Mouse (Mus musculus): ENCODE results near the gene Mosmo. TPM values are rescaled to one million over a fixed set of nuclear protein-coding genes. Genes with fewer than 3 reads are reported as not detected.
A peak's percentile ranks its signal among the peaks of the same experiment; 100 is the strongest.

The Mosmo gene
- total RNA-seq, 2 experiments from 2014 or later, result 46.2 to 50.0 TPM

DNA sequence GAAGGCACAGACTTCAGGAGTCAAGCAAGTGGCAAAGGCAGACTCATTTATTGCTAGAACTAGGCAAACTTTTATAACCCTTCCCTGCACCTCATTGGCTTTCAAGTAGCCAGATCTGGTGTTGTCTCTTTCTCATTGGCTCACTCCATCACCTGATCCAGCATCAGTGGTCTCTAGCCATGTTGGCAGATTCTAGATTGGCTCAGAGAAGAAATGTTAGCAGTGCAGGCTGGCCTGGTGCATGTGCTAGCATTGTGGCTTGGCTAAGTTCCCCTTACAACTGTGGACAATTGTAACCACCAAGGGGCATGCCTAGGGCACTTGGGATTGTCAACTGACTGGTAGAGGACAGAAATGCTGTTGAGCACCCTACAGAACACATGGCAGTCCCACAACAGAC lies 73.9 kb downstream of the Mosmo start:
- intact Hi-C loops (cut with DNase I), result loop anchor here (2.0 kb wide), 1 partner anchor 75 kb away; the partner anchor contains the start of gene Mosmo
- DNase-seq, result no peak

DNA sequence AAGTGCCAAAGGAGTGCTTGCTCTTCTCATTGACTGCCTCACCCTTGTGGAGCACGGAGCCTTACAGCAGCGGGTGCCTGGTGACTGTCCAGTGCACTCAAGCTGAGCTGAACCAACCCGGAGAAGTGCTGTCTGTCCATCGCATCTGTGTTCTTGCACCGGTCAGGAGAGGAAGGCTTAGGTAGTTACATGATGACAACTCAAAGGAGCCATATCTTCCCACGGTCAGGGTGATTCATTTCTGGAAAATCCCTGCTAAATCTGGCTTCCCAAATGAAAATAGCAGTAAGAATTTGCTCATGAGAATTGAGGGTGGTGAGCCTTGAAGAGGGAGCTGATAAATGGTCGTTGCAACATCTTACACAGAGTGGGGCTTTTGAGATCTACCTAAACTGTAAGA lies 74.5 kb downstream of the Mosmo start:
- no peak for DNase-seq
- intact Hi-C loops (cut with DNase I), result loop anchor here (2.0 kb wide), 1 partner anchor 75 kb away; the partner anchor contains the start of gene Mosmo

DNA sequence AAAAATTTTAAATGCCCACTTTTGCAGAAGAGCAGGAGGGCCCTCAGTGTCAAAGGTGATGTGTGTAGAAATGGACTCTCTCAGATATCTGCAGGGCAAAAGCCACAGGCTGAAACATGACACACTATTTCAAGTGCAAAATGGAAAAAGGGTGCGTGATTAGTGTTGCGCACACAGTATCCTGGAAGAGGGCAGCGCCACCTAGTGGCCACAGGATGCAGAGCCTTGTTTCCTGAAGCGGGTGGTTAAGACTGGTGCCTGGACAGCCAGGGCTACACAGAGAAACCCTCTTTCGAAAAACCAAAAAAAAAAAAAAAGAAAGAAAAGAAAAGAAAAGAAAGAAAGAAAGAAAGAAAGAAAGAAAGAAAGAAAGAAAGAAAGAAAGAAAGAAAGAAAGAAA lies 77.3 kb downstream of the Mosmo start:
- intact Hi-C loops (cut with DNase I), result loop anchor here (1.0 to 5.0 kb wide), 2 partner anchors 68 to 84 kb away; partner anchors contain the start of gene Pdzd9
- peak; percentile 82 for DNase-seq

DNA sequence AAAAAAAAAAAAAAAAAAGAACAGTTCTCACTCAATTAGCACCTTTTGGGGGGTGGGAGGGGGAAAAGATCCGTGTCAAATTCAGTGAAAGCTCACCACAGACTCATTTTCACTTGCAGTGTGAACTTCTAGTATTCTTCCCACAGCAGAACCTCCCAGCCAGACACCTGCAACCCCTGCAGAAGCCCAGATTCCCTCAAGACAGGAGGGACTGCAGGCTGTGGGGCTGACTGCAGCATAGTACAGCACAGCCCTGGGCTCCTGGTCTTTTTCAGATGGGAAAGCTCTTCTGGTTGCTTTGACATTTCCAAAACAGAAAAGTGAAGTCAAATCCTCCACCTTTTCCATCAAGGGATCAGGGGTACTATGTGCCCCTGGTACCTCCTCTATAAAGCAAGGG lies 90.0 kb downstream of the Mosmo start:
- intact Hi-C loops (cut with DNase I), result no loop called here
- DNase-seq, result no peak

DNA sequence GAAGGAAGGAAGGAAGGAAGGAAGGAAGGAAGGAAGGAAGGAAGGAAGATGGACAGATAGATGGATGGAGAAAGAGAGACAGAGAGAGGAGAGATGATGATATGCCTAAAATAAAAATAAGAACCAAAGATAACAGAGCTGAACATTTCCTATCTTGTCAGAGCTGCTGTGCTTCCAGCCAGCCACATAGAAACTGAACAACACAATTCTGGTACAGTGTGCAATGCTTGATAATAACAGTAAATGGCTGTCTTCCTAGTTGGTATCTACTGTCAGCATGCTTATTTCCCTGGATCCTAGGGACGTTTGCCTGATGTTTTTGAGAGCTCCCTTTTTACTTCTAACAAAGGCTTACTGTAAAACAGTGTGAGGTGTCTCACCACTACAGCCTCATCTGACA lies 94.0 kb downstream of the Mosmo start:
- DNase-seq, result no peak
- intact Hi-C loops (cut with DNase I), result no loop called here

DNA sequence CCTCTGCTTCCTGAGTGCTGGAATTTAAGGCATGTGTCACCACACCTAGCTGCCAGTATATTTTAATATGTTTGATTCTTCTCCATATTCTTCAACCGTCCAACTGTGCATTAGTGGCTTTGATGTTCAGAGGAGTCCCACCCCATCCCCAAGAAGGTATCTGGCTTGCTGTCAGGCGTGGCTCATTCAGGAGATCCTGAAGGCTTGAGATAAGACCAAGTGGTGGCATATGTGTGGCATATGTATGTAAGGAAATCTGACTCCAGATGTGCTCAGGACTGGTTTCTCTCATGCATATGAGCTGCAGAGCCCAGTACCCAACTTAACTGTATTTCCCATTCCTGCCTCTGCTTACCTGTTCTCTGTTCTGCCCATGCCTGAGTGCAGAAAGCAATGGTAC lies 100.6 kb downstream of the Mosmo start:
- intact Hi-C loops (cut with DNase I), result no loop called here
- DNase-seq, result no peak

Other genes starting within 250 kb of the Mosmo start
- gene Uqcrc2, start 42.4 kb upstream of the Mosmo start, total RNA-seq (2021), result 100 to 1,000 TPM; 187 to 198 TPM
- gene Pdzd9, start 7.3 kb upstream of the Mosmo start, total RNA-seq (2021), result under 1 TPM in 1 of 2 experiments, not detected in 1; 0.26 TPM
- gene Vwa3a, start 61.7 kb downstream of the Mosmo start, total RNA-seq (2021), result 1 to 10 TPM; 5.4 to 8.2 TPM
- under 1 TPM; 0.28 to 0.40 TPM for gene Gm5737, start 134.7 kb downstream of the Mosmo start, total RNA-seq (2021)
- 10 to 100 TPM; 74.3 to 74.6 TPM for gene Eef2k, start 165.2 kb downstream of the Mosmo start, total RNA-seq (2021)
- 10 to 100 TPM; 37.9 to 38.1 TPM for gene Polr3e, start 240.1 kb downstream of the Mosmo start, total RNA-seq (2021)

Measured in left cerebral cortex, postnatal 4 days (tissue).